Mouse (Mus musculus): ENCODE data around the gene Ltv1.
"Not testable (repeated sequence)": the region's sequence is repeated elsewhere in the genome, so short reads cannot be mapped to it uniquely, and the experiment has no call there.

Ltv1 gene

GRCm38 (mm10) chr10:13193496-13193895 is 528 bp upstream of the Ltv1 start:
- not testable (repeated sequence) for DNase-seq (ENCODE audit: low spot score in 2 of 2)

- no peak for DNase-seq (ENCODE audit: low spot score in 2 of 2)
Measured at GRCm38 (mm10) chr10:13189881-13190280, 3.1 kb downstream of the Ltv1 start.

GRCm38 (mm10) chr10:13186754-13187153 is 6.2 kb downstream of the Ltv1 start:
- DNase-seq (ENCODE audit: low spot score in 2 of 2) = no peak

GRCm38 (mm10) chr10:13184170-13184766 is 8.7 kb downstream of the Ltv1 start:
- no peak for DNase-seq (ENCODE audit: low spot score in 2 of 2)

GRCm38 (mm10) chr10:13180211-13180610 is 12.8 kb downstream of the Ltv1 start:
- DNase-seq (ENCODE audit: low spot score in 2 of 2) = no peak

- DNase-seq (ENCODE audit: low spot score in 2 of 2) = no peak
Measured at GRCm38 (mm10) chr10:13177973-13178624, 14.9 kb downstream of the Ltv1 start, which contains the start of gene Zc2hc1b. Zc2hc1b (minus strand) TSS chr10:13178023.

- DNase-seq (ENCODE audit: low spot score in 2 of 2) = no peak
Measured at GRCm38 (mm10) chr10:13175866-13176265, 17.1 kb downstream of the Ltv1 start.

GRCm38 (mm10) chr10:13172798-13173221 is 20.2 kb downstream of the Ltv1 start:
- no peak for DNase-seq (ENCODE audit: low spot score in 2 of 2)

- no peak for DNase-seq (ENCODE audit: low spot score in 2 of 2)
Measured at GRCm38 (mm10) chr10:13171461-13171860, 21.5 kb downstream of the Ltv1 start.

GRCm38 (mm10) chr10:13170739-13171448 is 22.1 kb downstream of the Ltv1 start:
- DNase-seq (ENCODE audit: low spot score in 2 of 2) = no peak

GRCm38 (mm10) chr10:13168461-13168860 is 24.5 kb downstream of the Ltv1 start:
- DNase-seq (ENCODE audit: low spot score in 2 of 2) = no peak

GRCm38 (mm10) chr10:13162031-13162430 is 30.9 kb downstream of the Ltv1 start:
- DNase-seq (ENCODE audit: low spot score in 2 of 2) = no peak

- DNase-seq (ENCODE audit: low spot score in 2 of 2) = no peak
Measured at GRCm38 (mm10) chr10:13160913-13161312, 32.1 kb downstream of the Ltv1 start.

GRCm38 (mm10) chr10:13155377-13155776 is 37.6 kb downstream of the Ltv1 start:
- no peak for DNase-seq (ENCODE audit: low spot score in 2 of 2)

- DNase-seq (ENCODE audit: low spot score in 2 of 2) = no peak
Measured at GRCm38 (mm10) chr10:13152811-13153364, 40.1 kb downstream of the Ltv1 start.

GRCm38 (mm10) chr10:13151353-13151752 is 41.6 kb downstream of the Ltv1 start:
- peak in 1 of 2 experiments; percentile 5 for DNase-seq (ENCODE audit: low spot score in 2 of 2)

GRCm38 (mm10) chr10:13150435-13150834 is 42.5 kb downstream of the Ltv1 start:
- DNase-seq (ENCODE audit: low spot score in 2 of 2) = no peak

- no peak for DNase-seq (ENCODE audit: low spot score in 2 of 2)
Measured at GRCm38 (mm10) chr10:13140434-13140833, 52.5 kb downstream of the Ltv1 start.

- no peak for DNase-seq (ENCODE audit: low spot score in 2 of 2)
Measured at GRCm38 (mm10) chr10:13137906-13138305, 55.1 kb downstream of the Ltv1 start.

- DNase-seq (ENCODE audit: low spot score in 2 of 2) = no peak
Measured at GRCm38 (mm10) chr10:13135751-13136150, 57.2 kb downstream of the Ltv1 start.

GRCm38 (mm10) chr10:13135276-13135675 is 57.7 kb downstream of the Ltv1 start:
- DNase-seq (ENCODE audit: low spot score in 2 of 2) = no peak

GRCm38 (mm10) chr10:13133850-13134249 is 59.1 kb downstream of the Ltv1 start:
- DNase-seq (ENCODE audit: low spot score in 2 of 2) = no peak
